14 mouse cellular contexts compared by ENCODE assay signal in genomic region chr9:118833413-118833812, GRCm38 (mm10).
A peak's percentile ranks its signal among the peaks of the same experiment; 100 is the strongest.
DNase-seq lines count a peak whose midpoint lies in the region.
"Had no signal": no experiment of that assay in that cellular context is flagged by ENCODE, and none has a peak within 500 bp of the region (broad histone marks: within the 10 kb centered on the region; RNA-seq: fewer than 3 reads in every experiment).

No protein-coding gene starts in this region.

- DNase-seq in A20 (ENCODE audit: low read depth, low spot score) (peak; percentile 10), ES-CJ7 (ENCODE audit: low read depth, low spot score) (peak; percentile 17), R1 (ENCODE audit: low read depth, low spot score) (peak; percentile 67)
- no peak for DNase-seq in adrenal gland, postnatal 14 days
- DNase-seq in embryo, embryonic 11 days, result no peak
- DNase-seq: adrenal gland, adult 2 months; adrenal gland, postnatal 10 days; adrenal gland, postnatal 36 days; B cell, adult 2 months; cerebellum, adult 11-12 months; cerebellum, adult 2 months; cerebellum, adult 9-10 months; cerebellum, postnatal 10 days; cerebellum, postnatal 25 days had no signal

Comparison
In these comparisons a context has a peak if more than half of its experiments do, and no peak if none do; other contexts are left out.
1. DNase-seq: peak in A20 (single experiment), ES-CJ7 (single experiment) and R1 (single experiment); none in adrenal gland, postnatal 14 days (single experiment) and embryo, embryonic 11 days (single experiment).